Mouse (Mus musculus): Measurements from ENCODE around the gene Spag7.
A peak's percentile ranks its signal among the peaks of the same experiment; 100 is the strongest.

Spag7 gene

GRCm38 (mm10) chr11:70656456-70656927 is 12.7 kb downstream of the Spag7 start:
- DNase-seq (ENCODE audit: low spot score in 2 of 2) = no peak

- DNase-seq (ENCODE audit: low spot score in 2 of 2) = peak in 1 of 2 experiments; percentile 62
Observed at GRCm38 (mm10) chr11:70655571-70656455, 13.4 kb downstream of the Spag7 start.

GRCm38 (mm10) chr11:70654923-70655570 is 14.2 kb downstream of the Spag7 start:
- DNase-seq (ENCODE audit: low spot score in 2 of 2) = peak; percentile 78 to 81

- peak; percentile 80 to 82 for DNase-seq (ENCODE audit: low spot score in 2 of 2)
Observed at GRCm38 (mm10) chr11:70654198-70654922, 14.9 kb downstream of the Spag7 start, which contains the start of gene Pfn1. TSS of gene Pfn1 (minus strand) at chr11:70654644.

GRCm38 (mm10) chr11:70653345-70654197 is 15.6 kb downstream of the Spag7 start:
- DNase-seq (ENCODE audit: low spot score in 2 of 2) = peak; percentile 80 to 81

- no peak for DNase-seq (ENCODE audit: low spot score in 2 of 2)
Observed at GRCm38 (mm10) chr11:70652884-70653344, 16.3 kb downstream of the Spag7 start.

- DNase-seq (ENCODE audit: low spot score in 2 of 2) = peak in 1 of 2 experiments; percentile 49
Observed at GRCm38 (mm10) chr11:70652029-70652883, 17.0 kb downstream of the Spag7 start.

GRCm38 (mm10) chr11:70651391-70651790 is 17.8 kb downstream of the Spag7 start:
- DNase-seq (ENCODE audit: low spot score in 2 of 2) = peak in 1 of 2 experiments; percentile 44

GRCm38 (mm10) chr11:70650322-70651175 is 18.7 kb downstream of the Spag7 start:
- peak; percentile 74 to 79 for DNase-seq (ENCODE audit: low spot score in 2 of 2)

- DNase-seq (ENCODE audit: low spot score in 2 of 2) = no peak
Observed at GRCm38 (mm10) chr11:70649185-70649734, 20.0 kb downstream of the Spag7 start.

- DNase-seq (ENCODE audit: low spot score in 2 of 2) = peak in 1 of 2 experiments; percentile 60
Observed at GRCm38 (mm10) chr11:70648512-70648911, 20.7 kb downstream of the Spag7 start.

- DNase-seq (ENCODE audit: low spot score in 2 of 2) = peak in 1 of 2 experiments; percentile 62
Observed at GRCm38 (mm10) chr11:70647716-70648420, 21.3 kb downstream of the Spag7 start.

GRCm38 (mm10) chr11:70646691-70647650 is 22.2 kb downstream of the Spag7 start, which contains the start of the genes Rnf167 and Slc25a11:
TSS of gene Rnf167 (plus strand) at chr11:70647235.
TSS of gene Slc25a11 (minus strand) at chr11:70647479.
- DNase-seq (ENCODE audit: low spot score in 2 of 2) = peak; percentile 97

- no peak for DNase-seq (ENCODE audit: low spot score in 2 of 2)
Observed at GRCm38 (mm10) chr11:70646259-70646555, 23.0 kb downstream of the Spag7 start.

GRCm38 (mm10) chr11:70645461-70646258 is 23.6 kb downstream of the Spag7 start:
- DNase-seq (ENCODE audit: low spot score in 2 of 2) = no peak

GRCm38 (mm10) chr11:70644564-70645103 is 24.6 kb downstream of the Spag7 start:
- DNase-seq (ENCODE audit: low spot score in 2 of 2) = no peak
